Mouse (Mus musculus): ENCODE results near the gene Arhgap24.

Arhgap24 gene

GRCm38 (mm10) chr5:102670206-102670605 is 189.0 kb downstream of the Arhgap24 start:
- no peak for DNase-seq (ENCODE audit: extremely low read depth, low read depth)

GRCm38 (mm10) chr5:102670731-102671345 is 189.6 kb downstream of the Arhgap24 start:
- no peak for DNase-seq (ENCODE audit: extremely low read depth, low read depth)

- DNase-seq (ENCODE audit: extremely low read depth, low read depth): no peak
Observed at GRCm38 (mm10) chr5:102675326-102675725, 194.1 kb downstream of the Arhgap24 start.

GRCm38 (mm10) chr5:102677176-102677575 is 196.0 kb downstream of the Arhgap24 start:
- no peak for DNase-seq (ENCODE audit: extremely low read depth, low read depth)

GRCm38 (mm10) chr5:102687673-102688072 is 206.5 kb downstream of the Arhgap24 start:
- DNase-seq (ENCODE audit: extremely low read depth, low read depth): no peak

GRCm38 (mm10) chr5:102692487-102692886 is 211.3 kb downstream of the Arhgap24 start:
- no peak for DNase-seq (ENCODE audit: extremely low read depth, low read depth)

- no peak for DNase-seq (ENCODE audit: extremely low read depth, low read depth)
Observed at GRCm38 (mm10) chr5:102693192-102693591, 212.0 kb downstream of the Arhgap24 start.

GRCm38 (mm10) chr5:102693871-102694270 is 212.7 kb downstream of the Arhgap24 start:
- DNase-seq (ENCODE audit: extremely low read depth, low read depth): no peak

- no peak for DNase-seq (ENCODE audit: extremely low read depth, low read depth)
Observed at GRCm38 (mm10) chr5:102697784-102698183, 216.6 kb downstream of the Arhgap24 start.

- no peak for DNase-seq (ENCODE audit: extremely low read depth, low read depth)
Observed at GRCm38 (mm10) chr5:102698396-102698795, 217.2 kb downstream of the Arhgap24 start.

- DNase-seq (ENCODE audit: extremely low read depth, low read depth): no peak
Observed at GRCm38 (mm10) chr5:102698891-102699290, 217.7 kb downstream of the Arhgap24 start.

- DNase-seq (ENCODE audit: extremely low read depth, low read depth): no peak
Observed at GRCm38 (mm10) chr5:102702581-102702980, 221.4 kb downstream of the Arhgap24 start.

- no peak for DNase-seq (ENCODE audit: extremely low read depth, low read depth)
Observed at GRCm38 (mm10) chr5:102703325-102704099, 222.3 kb downstream of the Arhgap24 start.

- DNase-seq (ENCODE audit: extremely low read depth, low read depth): no peak
Observed at GRCm38 (mm10) chr5:102705170-102705569, 224.0 kb downstream of the Arhgap24 start.

- no peak for DNase-seq (ENCODE audit: extremely low read depth, low read depth)
Observed at GRCm38 (mm10) chr5:102710336-102710735, 229.1 kb downstream of the Arhgap24 start.

GRCm38 (mm10) chr5:102719368-102719972 is 238.3 kb downstream of the Arhgap24 start:
- DNase-seq (ENCODE audit: extremely low read depth, low read depth): no peak

GRCm38 (mm10) chr5:102723558-102723957 is 242.4 kb downstream of the Arhgap24 start:
- DNase-seq (ENCODE audit: extremely low read depth, low read depth): no peak

- DNase-seq (ENCODE audit: extremely low read depth, low read depth): no peak
Observed at GRCm38 (mm10) chr5:102724813-102725348, 243.7 kb downstream of the Arhgap24 start.

GRCm38 (mm10) chr5:102725365-102725764 is 244.2 kb downstream of the Arhgap24 start:
- no peak for DNase-seq (ENCODE audit: extremely low read depth, low read depth)

GRCm38 (mm10) chr5:102726985-102727384 is 245.8 kb downstream of the Arhgap24 start:
- no peak for DNase-seq (ENCODE audit: extremely low read depth, low read depth)

GRCm38 (mm10) chr5:102728531-102728930 is 247.3 kb downstream of the Arhgap24 start:
- DNase-seq (ENCODE audit: extremely low read depth, low read depth): no peak

- no peak for DNase-seq (ENCODE audit: extremely low read depth, low read depth)
Observed at GRCm38 (mm10) chr5:102729476-102729875, 248.3 kb downstream of the Arhgap24 start.
